Mouse (Mus musculus) bone marrow, adult 2 months (tissue): ENCODE results near the gene Gm1123.

Experiments used
- CTCF ChIP-seq: fragments of 200-500 bp; IDR thresholded peaks from 2 replicates; pipeline ENCODE4 v1.5.1; 2011; ENCODE audit warnings: low read length, control low read depth; ENCODE audit not compliant: control insufficient read depth, insufficient read depth
- POLR2A ChIP-seq: fragments of 200-500 bp; IDR thresholded peaks from 2 replicates; pipeline ENCODE4 v1.6.1; 2011; ENCODE audit warnings: low read depth, mild to moderate bottlenecking, control low read depth, low read length, borderline replicate concordance; ENCODE audit not compliant: control insufficient read depth

DNA sequence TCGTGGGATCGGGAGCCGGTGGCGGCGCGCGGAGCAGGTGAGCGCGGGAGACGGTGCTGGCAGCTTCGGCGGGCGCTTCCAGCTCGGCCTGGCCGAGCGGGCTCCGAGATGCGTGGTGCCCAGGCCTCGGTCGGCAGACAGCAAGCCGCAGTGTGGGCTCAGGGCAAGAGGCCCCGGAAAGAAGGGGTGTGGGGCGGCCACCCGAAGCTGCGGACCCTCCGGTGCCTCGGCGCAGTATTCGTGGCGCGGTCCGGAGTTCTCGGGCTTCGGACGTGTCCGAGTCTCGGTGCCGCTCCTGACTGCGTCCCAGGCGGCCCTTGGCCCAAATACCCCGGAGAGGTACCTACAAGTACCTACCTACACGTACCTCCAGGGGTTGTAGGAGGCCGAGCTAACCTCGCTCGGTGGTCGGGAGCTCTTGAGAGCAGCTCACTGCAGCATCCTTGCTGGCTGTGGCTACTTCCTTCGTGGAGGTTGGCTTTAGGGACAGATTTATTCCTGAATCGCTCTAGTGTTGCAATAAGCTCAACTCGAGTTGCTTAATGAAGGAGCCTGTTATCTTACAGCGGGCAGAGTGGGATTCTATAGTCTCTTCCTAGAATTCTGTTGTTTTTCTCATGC, 48.9 kb downstream of the Gm1123 start:
- TF ChIP-seq POLR2A (no peak), CTCF (no peak)
